Mouse (Mus musculus): ENCODE measurements around the gene Myo1d.

The Myo1d gene

GRCm38 (mm10) chr11:80474175-80474691 is 305.6 kb downstream of the Myo1d start:
- no peak for TF ChIP-seq GATA4 (IDR thresholded peaks at IDR 0.05; ENCODE audit: insufficient replicate concordance, low read length)

- TF ChIP-seq GATA4 (IDR thresholded peaks at IDR 0.05; ENCODE audit: insufficient replicate concordance, low read length): no peak
Measured at GRCm38 (mm10) chr11:80471836-80472605, 307.8 kb downstream of the Myo1d start.

GRCm38 (mm10) chr11:80453198-80453597 is 326.6 kb downstream of the Myo1d start:
- no peak for TF ChIP-seq GATA4 (IDR thresholded peaks at IDR 0.05; ENCODE audit: insufficient replicate concordance, low read length)

GRCm38 (mm10) chr11:80452242-80452641 is 327.6 kb downstream of the Myo1d start:
- TF ChIP-seq GATA4 (IDR thresholded peaks at IDR 0.05; ENCODE audit: insufficient replicate concordance, low read length): no peak

- no peak for TF ChIP-seq GATA4 (IDR thresholded peaks at IDR 0.05; ENCODE audit: insufficient replicate concordance, low read length)
Measured at GRCm38 (mm10) chr11:80449859-80450258, 330.0 kb downstream of the Myo1d start.

GRCm38 (mm10) chr11:80446916-80447315 is 332.9 kb downstream of the Myo1d start:
- TF ChIP-seq GATA4 (IDR thresholded peaks at IDR 0.05; ENCODE audit: insufficient replicate concordance, low read length): no peak

Measured in liver, adult (tissue).